Mouse (Mus musculus) cerebellum, adult 9-10 months (tissue): Measurements from ENCODE around the gene Stk11.

Experiments
- DNase-seq: peaks from one replicate; pipeline ENCODE4 v3.0.0; 2022

Gene Stk11

DNA sequence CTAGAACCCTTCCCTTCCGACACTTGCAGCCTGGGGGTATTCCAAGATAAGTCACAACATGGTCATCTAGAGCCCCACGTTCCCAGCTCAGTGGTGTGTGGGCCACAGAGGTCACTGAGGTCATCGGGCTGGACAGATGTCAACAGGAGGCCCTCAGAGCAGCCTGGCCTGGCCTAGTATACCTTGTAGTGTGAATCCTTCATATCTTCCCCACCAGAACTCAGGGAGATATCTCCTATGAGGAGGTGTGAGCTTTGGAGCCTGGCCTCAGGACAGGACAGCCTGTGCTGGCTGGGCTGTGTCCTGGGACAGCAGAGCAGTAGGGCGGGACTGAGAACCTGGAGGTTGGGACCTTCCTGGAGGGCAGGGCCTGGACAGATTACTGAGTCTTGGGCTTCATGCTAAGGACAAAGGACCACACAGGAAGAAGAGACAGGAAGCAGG is 31.0 kb downstream of the Stk11 start:
- peak; percentile 77 for DNase-seq

DNA sequence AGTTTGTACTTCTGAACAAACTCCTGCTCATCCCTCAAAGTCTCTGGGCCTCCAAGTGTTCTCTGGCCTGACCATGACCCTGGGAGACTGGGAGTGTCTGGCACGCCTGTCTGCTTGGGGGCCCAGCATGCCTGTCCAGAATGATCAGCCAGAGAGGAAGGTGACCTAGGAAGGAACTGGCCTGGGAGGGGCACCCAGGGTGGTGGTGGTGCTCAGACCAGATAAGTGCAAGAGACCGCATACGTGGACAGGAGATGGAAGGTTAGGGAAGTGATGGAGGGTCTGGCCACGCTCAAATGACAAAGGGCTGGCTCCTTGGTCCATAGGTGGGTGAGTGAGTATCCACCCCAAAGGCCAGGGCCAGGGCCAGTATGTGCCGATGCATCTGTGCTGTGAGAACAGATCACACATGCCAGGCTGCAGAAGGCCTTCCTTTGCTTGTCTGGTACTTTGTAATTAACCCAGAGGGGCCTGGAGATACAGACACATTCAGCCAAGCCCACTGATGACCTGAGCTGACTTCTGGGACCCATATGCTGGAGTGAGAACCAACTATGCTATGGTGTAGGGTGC is 31.6 kb downstream of the Stk11 start:
- DNase-seq = no peak

GRCm38 (mm10) chr10:80147719-80148601 is 32.4 kb downstream of the Stk11 start, which contains the start of gene Midn:
TSS of gene Midn (plus strand) at chr10:80148272.
- DNase-seq = peak; percentile 85

GRCm38 (mm10) chr10:80148610-80149290 is 33.1 kb downstream of the Stk11 start:
- peak; percentile 96 for DNase-seq

DNA sequence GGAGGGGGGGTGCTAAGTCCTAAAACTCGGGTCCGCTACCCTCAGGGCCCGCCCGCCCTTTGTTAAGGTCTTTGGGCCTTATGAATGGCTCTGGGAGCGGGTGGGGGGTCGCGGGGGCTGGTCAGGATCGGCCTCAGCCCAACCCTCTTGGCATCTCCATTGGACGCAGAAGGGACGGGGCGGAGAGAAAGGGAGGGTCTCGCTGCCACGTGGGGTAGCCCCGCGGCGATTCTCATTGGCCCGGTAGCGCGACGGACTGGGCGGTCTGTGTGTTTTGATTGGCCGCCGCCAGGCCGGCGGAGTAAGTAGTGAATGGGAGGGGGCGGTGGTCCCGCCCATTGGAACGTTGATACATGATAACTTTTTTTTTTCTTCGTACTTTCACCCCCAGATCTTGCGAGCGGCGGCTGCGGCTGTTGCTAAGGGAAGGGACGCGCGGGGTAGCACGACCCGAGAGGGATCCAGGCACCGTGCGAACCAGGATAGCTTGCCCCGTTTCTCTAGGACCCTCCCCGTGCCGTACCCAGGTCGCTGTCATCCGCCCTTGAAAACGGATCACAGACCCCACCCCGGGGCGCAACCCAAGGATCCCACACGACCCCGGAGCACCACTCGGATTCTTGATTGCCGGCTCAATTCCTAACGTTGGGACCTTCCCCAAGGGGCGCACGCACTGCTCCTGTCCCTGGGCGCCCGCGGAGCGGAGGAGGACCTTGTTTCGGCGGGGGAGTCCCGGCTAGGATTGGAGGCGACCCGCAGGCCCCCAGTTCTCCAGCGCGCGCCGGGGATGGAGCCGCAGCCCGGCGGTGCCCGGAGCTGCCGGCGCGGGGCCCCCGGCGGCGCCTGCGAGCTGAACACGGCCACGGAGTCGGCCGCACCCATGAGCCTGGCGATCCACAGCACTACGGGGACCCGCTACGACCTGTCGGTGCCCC is 34.0 kb downstream of the Stk11 start:
- peak; percentile 97 for DNase-seq

GRCm38 (mm10) chr10:80150226-80151210 is 34.9 kb downstream of the Stk11 start:
- peak; percentile 84 for DNase-seq

DNA sequence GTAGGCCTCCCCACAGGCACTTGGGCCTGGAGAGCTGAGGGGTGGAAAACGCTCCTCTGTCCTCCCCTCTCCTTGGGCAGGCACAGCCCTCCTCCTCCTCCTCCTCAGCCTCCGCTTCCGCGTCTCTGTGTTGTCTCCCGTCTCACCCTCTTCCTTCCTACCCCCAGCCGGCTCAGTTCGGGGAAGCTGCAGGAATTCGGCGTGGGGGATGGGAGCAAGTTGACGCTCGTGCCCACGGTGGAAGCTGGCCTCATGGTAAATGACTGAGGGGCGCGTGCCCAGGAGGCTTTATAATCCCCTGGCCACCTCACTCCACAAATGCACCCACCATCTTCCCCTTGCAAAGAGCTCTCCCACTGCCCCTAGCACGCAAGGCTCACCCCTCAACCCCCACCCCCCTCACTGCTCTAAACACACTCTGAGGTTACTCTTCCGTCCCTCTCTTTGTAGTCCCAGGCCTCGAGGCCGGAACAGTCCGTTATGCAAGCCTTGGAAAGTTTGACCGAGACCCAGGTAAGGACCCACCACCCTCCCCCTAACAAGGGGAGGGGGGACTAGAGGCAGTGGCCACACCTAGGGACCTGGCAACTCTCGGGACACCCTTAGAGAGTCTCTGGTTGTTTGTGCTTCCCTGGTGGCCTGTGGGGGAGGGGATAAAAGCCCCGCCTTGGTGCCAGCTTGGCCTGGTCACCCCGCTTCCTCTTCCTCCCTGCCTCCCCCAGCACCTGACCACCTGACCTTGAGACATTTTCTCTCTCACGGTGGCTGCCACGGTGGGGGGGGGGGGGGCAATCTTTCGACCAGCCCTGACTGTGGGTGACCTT is 35.8 kb downstream of the Stk11 start:
- DNase-seq = peak; percentile 76

DNA sequence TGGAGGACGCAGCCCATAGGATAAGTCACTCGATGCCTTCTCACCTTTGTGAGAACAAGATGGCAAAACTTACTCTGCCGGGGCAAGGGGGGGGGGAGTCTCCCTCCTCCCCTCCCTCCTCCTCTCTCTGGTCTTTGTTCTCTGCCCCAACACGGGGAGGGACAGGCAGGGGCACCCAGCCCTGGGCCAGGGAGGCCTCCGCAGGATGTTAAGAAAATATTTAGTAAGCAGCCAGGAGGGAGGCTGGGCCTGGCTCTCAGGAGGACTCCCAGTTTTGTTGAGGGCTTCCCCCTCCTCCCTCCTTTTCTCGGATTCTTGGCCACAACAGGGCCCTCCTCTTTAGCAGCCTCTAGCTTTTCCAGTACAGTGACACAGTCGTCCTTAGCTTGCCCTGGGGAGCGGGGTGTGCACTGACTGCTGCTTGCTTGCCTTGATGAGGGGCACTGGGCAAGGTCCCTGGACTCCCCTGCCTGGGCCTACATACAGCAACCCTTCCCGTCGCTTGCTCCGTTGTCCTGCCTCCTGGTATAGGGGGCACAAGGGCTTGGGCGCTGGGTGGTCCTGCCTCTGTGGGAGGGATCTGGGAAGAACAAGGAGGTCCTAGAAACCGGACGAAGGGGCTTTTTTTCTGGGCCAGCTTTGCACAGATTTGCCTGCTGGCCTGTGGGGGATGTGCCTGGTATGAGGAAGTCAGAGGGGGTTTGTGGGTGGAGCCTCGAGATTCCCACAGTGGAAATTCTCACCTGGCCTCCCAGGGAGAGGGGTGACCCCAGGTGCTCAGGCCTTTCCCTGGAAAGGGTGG is 36.7 kb downstream of the Stk11 start:
- DNase-seq = peak; percentile 67

GRCm38 (mm10) chr10:80152873-80153260 is 37.3 kb downstream of the Stk11 start:
- peak; percentile 73 for DNase-seq

GRCm38 (mm10) chr10:80153713-80154112 is 38.1 kb downstream of the Stk11 start:
- DNase-seq = no peak

GRCm38 (mm10) chr10:80154384-80154783 is 38.8 kb downstream of the Stk11 start:
- DNase-seq = no peak

- no peak for DNase-seq
Measured at GRCm38 (mm10) chr10:80155277-80155676, 39.7 kb downstream of the Stk11 start.

DNA sequence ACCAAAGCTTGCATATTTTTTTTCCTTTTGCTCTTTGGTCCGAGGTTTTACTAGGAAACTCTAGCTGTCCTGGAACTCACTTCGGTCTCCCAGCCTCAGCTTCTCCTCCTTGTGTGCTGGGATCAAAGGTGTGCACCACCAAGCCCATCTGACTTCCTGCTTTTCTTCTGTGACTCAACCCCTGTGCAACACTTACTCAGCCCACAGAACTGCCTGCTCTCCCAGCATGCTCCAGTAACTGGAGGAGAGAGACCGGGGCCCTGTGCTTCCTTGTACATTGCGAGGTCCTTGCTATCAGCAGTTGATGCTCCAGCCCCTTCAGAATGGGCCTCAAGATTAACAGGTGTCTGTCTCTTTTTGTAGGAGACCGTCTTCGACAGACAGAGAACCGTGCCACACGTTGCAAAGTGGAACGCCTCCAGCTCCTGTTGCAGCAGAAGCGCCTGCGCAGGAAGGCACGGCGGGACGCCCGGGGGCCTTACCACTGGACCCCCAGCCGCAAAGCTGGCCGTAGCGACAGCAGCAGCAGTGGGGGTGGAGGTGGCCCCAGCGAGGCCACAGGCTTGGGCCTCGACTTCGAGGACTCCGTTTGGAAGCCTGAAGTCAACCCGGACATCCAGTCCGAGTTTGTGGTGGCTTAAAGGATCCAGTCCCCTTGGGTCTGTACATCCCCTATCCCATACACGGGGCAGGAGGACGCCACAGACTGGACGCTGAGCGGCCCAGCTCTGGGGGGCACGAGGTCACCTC is 40.6 kb downstream of the Stk11 start:
- no peak for DNase-seq

DNA sequence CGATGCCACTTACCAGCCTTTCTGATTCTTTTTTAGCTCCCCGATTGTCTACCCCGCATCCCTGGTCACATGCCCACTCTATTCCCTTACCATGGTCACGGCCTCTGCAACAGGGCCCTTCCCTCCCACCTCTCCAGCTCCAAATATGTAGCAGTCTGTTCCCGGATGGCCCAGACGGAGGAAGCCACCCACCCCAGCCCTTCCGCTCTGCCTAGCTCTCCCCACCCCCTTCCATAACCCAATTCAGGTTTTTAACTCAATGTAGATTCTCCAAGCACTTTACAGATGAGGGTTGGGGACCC is 41.1 kb downstream of the Stk11 start:
- DNase-seq = no peak

GRCm38 (mm10) chr10:80157141-80157929 is 41.7 kb downstream of the Stk11 start:
- DNase-seq = no peak

DNA sequence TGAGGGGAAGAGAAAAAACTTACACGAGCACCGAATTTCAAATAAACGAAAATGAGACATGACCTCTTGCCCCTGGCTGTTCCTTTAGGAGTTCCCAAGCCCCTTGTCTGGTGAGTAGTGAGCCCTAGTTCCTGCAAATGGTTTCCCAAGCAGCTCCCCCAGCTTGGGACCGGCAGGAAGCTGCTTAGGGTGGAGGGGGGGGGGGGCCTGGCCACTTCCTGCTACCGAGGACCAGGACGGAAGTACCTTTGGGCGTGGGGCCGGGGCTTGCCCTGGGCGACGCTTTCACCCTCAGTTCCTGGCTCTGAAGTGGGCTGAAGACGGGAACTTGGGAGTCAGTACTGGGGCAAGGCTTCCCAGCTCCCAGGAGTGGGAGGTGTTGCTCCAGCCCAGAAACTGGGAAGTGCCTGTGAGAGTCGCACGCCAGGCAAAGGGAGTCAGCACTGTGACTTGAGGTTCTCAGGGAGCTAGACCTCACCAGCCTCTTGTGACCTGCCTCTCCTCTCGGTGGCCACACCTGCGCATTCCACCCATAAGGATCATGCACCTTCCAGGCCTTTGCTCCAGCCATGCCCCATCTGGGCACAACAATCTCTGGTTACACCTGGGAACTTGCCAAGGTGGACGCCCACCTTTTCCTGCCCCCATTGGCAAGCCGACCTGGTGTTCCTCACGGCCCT is 42.8 kb downstream of the Stk11 start:
- DNase-seq = peak; percentile 74

GRCm38 (mm10) chr10:80159021-80159560 is 43.5 kb downstream of the Stk11 start:
- no peak for DNase-seq
